Mouse (Mus musculus) brain, embryonic 14.5 days (tissue): ENCODE measurements around the gene Kctd19.

Source experiments
- CTCF ChIP-seq: fragments of 200-500 bp; IDR thresholded peaks from 2 replicates; pipeline ENCODE4 v1.5.1; 2012; ENCODE audit warnings: inconsistent platforms, mild to moderate bottlenecking, moderate library complexity, borderline replicate concordance; ENCODE audit not compliant: insufficient read depth, insufficient read length; ENCODE audit errors: extremely low read depth
- POLR2A ChIP-seq: fragments of 200-500 bp; IDR thresholded peaks from 2 replicates; pipeline ENCODE4 v1.6.1; 2012; ENCODE audit warnings: mild to moderate bottlenecking, inconsistent platforms, borderline replicate concordance; ENCODE audit not compliant: poor library complexity, insufficient read depth, insufficient read length, severe bottlenecking; ENCODE audit errors: extremely low read depth

DNA sequence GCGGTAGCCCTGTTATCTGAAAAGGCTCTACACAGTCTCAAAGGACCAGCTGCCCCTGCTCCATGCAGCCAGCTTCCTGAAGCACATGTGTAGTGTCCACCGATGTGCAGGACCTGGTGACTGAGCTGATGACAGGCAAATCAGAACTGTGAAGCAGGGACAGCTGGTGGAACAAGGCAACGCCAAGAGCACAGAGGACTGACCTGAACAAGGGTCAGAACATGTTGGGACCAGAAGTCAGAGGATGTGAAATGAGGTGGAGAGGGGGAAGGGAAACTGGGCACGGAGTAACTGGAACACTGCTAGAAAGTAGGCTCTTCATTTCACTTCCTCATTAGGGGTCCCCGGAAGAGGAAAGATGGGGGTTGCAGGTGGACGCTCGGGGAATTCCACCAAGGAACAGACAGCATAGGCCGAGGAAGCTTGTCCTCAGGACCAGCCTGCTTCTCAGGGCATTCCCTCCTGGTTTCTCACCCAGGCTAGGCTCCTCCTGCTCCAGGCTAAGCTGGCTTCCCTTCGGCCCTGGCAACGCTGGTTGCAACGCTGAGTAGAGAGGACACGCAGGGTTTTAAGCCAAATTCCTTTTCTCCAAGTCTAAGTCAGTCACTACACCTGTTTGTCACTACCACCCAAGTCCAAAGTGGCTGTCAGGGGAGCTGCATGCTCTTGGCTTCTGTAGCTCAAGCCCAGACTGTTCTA, 20.1 kb downstream of the Kctd19 start:
- no peak for TF ChIP-seq POLR2A
- no peak for TF ChIP-seq CTCF
